Mouse (Mus musculus) hindbrain, postnatal 0 days (tissue): ENCODE data around the gene Map3k13. TPM values are rescaled to one million over a fixed set of nuclear protein-coding genes. Genes with fewer than 3 reads are reported as not detected.

Experiments
- ATAC-seq: fragments of 200-750 bp; cut with Nextera tagmentation; 2 replicates; pipeline ENCODE4 v1.8.0; 2017; ENCODE audit warnings: mild to moderate bottlenecking, moderate TSS enrichment, moderate library complexity
- DNase-seq: peaks from one replicate; pipeline ENCODE4 v3.0.0-alpha.2; 2015; ENCODE audit warnings: low spot score
- H3K27ac ChIP-seq: fragments of 300-500 bp; sonication (generic); 2 replicates; pipeline ENCODE4 v1.5.1; 2014; ENCODE audit warnings: mild to moderate bottlenecking
- H3K27me3 ChIP-seq: fragments of 300-500 bp; sonication (generic); 2 replicates; pipeline ENCODE4 v1.6.1; 2014; ENCODE audit warnings: low read length, mixed read lengths; ENCODE audit not compliant: insufficient read depth
- H3K36me3 ChIP-seq: fragments of 300-500 bp; sonication (generic); 2 replicates; pipeline ENCODE4 v1.6.1; 2014; ENCODE audit warnings: low read length, mixed read lengths; ENCODE audit not compliant: insufficient read depth
- H3K4me1 ChIP-seq: fragments of 300-500 bp; sonication (generic); 2 replicates; pipeline ENCODE4 v1.6.1; 2014; ENCODE audit warnings: antibody characterized with exemption, low read length, mixed read lengths; ENCODE audit not compliant: insufficient read depth
- H3K4me2 ChIP-seq: fragments of 300-500 bp; sonication (generic); 2 replicates; pipeline ENCODE4 v1.6.1; 2014; ENCODE audit warnings: low read depth, mild to moderate bottlenecking, low read length, moderate library complexity, mixed read lengths
- H3K4me3 ChIP-seq: fragments of 300-500 bp; sonication (generic); 2 replicates; pipeline ENCODE4 v1.5.1; 2014; ENCODE audit warnings: low read length
- H3K9ac ChIP-seq: fragments of 300-500 bp; sonication (generic); replicated peaks from 2 replicates; pipeline ENCODE4 v1.6.1; 2014; ENCODE audit warnings: mild to moderate bottlenecking, low read length, moderate library complexity, mixed read lengths
- H3K9me3 ChIP-seq: fragments of 300-500 bp; sonication (generic); 2 replicates; pipeline ENCODE4 v1.6.1; 2016; ENCODE audit warnings: low read length, mixed read lengths
- CTCF ChIP-seq: IDR thresholded peaks from 2 replicates; pipeline ENCODE4 v1.5.1; 2016; ENCODE audit warnings: antibody characterized with exemption, control low read depth, low read depth
- WGBS: fragments of 180-500 bp; shearing (Covaris S2); extraction: QIAGEN DNeasy Blood & Tissue Kit; methylation state at CpG from one replicate; pipeline ENCODE4 v1.1.7; 2014; 5-methylcytosine and 5-hydroxymethylcytosine counted together
- polyA plus RNA-seq: library from polyadenylated mRNA; unstranded; fragments of >200 nt; fragmentation: Nextera tagmentation; extraction: Ambion mirVana; gene quantifications from 2 replicates; pipeline ENCODE4 v1.2.1, GENCODE M21; 2015
- total RNA-seq: library from RNA; depleted of rRNA; stranded (reverse); fragments of >200 nt; gene quantifications from 2 replicates; pipeline ENCODE4 v1.2.3, GENCODE M21; 2014

Map3k13 gene
- total and polyA plus RNA-seq, 2 experiments from 2014 or later, result 4.5 to 12.9 TPM

DNA sequence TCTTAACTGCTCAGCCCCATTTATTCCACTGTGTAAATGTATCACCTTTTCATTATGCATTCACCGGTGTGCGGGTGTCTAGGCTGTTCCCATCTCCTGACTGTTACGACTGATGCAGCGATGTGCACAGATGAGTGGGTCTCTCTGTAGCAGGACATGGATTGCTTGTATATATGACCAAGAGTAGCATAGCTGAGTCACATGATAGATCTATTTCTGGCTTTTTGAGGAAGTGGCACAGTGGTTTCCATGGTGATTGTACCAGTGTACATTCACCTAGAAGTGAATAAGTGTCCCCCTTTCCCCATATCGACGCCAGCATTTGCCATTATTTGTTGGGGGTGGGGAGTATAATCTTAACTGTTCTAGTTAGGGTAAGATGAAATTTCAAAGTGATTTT lies 119.2 kb downstream of the Map3k13 start:
- TF ChIP-seq CTCF, result no peak
- Histone ChIP-seq H3K4me2 (no peak overlapping the region), H3K27me3 (no peaks in the 10 kb centered on the region), H3K4me3 (no peak overlapping the region), H3K9me3 (no peaks in the 10 kb centered on the region), H3K9ac (no peak overlapping the region), H3K36me3 (peaks cover 15% of the 10 kb centered on the region; the same call in 1 of the 2 replicates), H3K27ac (no peak overlapping the region), H3K4me1 (no peaks in the 10 kb centered on the region)
- ATAC-seq (0 out of 2 replicates have a peak, but pooled peaks have one; percentile 35), DNase-seq (peak; percentile 17)
- WGBS, result 85% methylated on average over 6 of the region's 6 CpGs

DNA sequence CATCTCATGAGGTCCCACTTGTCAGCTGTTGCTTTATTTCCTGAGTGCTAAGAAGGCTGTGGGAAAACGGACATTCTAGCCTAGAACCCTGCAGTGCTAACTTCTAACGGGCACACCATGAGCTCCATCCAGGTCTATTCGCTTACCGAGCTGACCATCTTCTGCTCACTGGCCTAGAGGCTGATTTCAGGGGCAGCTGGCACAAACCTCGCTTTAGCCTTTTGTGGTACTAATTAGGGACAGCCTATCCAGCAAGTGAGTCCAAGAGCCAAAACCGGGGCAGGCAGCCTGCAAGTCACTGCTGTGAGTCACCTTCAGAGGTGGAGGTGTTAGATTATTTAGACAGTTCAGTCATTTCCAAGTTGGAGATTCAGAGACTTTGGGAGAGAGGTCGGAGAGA lies 122.5 kb downstream of the Map3k13 start:
- no peaks in the 10 kb centered on the region for H3K27me3 ChIP-seq
- WGBS, result 66% methylated on average over 7 of the region's 7 CpGs
- H3K9me3 ChIP-seq, result no peaks in the 10 kb centered on the region
- TF ChIP-seq CTCF, result no peak
- no peak overlapping the region for H3K9ac ChIP-seq
- H3K36me3 ChIP-seq, result peaks cover 22% of the 10 kb centered on the region; the same call in 1 of the 2 replicates
- no peak overlapping the region for H3K4me2 ChIP-seq
- ATAC-seq, result no peak
- H3K4me3 ChIP-seq, result no peak overlapping the region
- no peak overlapping the region for H3K27ac ChIP-seq
- H3K4me1 ChIP-seq, result no peaks in the 10 kb centered on the region
- DNase-seq, result no peak

DNA sequence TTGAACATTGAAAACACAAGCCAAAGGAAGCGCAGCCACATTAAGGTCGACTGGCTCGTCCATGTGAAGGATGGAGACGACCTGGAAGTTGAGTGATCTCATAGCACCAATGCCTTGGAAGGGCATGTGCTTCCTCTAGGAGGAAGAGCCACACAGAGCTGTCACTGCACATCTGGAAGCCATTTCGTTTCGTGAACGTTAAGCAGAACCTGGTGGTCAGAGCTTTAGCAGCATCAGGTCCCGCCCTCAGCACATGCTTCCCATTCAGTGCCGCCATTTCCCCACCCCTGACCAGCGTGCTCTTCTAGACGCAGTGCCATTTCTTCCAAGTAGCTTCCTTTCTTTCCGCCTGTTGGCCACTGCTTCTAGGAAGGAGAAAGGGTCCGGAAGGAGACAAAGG lies 134.3 kb downstream of the Map3k13 start:
- Histone ChIP-seq H3K27ac (no peak overlapping the region), H3K9ac (no peak overlapping the region), H3K4me2 (no peak overlapping the region), H3K4me3 (no peak overlapping the region), H3K27me3 (no peaks in the 10 kb centered on the region), H3K36me3 (peaks cover 35% of the 10 kb centered on the region), H3K4me1 (no peaks in the 10 kb centered on the region), H3K9me3 (no peaks in the 10 kb centered on the region; the same call in 1 of the 2 replicates)
- DNase-seq, result no peak
- no peak for ATAC-seq
- WGBS, result 85% methylated on average over 13 of the region's 13 CpGs
- no peak for TF ChIP-seq CTCF

DNA sequence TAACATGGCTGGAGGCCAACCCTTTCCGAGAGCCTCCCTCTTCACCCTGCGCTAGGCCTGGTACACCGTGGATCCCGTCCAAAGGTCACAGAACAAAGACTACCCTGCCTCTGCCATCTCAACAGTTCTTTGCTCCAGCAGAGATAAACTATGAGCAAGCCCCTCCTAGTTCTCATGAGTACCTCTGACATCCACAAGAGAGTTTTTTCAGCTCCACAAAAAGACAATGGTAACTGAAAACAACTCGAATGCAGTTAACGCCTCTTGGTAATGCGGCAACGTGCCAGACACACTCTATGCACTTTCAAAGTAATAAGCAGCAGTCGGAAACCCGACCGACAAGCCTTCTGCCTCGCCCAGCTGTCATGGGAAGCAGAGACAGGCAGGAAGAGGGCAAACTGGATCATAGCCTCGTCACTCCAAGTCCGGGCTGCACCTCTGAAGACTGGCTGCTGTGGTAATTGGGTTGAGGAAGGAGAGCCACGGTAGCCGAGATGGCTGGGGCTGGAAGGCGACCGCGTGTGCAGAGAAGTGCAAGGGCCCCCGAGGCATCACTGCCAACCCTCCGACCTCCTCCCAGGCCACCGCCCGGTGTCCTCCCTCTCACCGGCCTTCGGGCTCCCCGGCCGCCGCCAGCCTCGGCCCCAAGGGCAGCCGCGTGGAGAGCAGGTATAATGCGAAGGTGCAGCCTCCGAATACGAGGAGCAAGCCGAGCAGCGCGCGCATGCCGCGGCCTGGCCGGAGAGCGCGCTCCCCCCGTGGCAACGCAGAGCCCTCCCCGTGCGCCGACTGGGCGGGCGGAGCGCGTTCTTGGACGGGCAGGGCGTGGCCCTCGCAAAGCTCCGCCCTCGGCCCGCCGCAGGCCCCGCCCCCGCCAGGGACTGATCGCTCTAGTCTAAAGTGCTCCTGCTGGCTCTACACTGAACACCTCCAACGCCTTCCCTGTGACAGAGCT lies 152.9 kb downstream of the Map3k13 start, which contains the start of gene Tmem41a:
Gene Tmem41a (minus strand): TSS at position 792 of the 955 bp plus-strand sequence.
- 0 out of 2 replicates have a peak, but pooled peaks cover 8% of the 10 kb centered on the region for H3K4me1 ChIP-seq
- peak within 1 kb of the TSS; percentile 73 for H3K4me3 ChIP-seq
- peak within 1 kb of the TSS; percentile 85 for H3K27ac ChIP-seq
- peak; percentile 32 for TF ChIP-seq CTCF
- ATAC-seq (peak; percentile 97), DNase-seq (peak; percentile 92)
- H3K36me3 ChIP-seq, result no peaks in the 10 kb centered on the region
- under 1% methylated on average over 63 of the region's 63 CpGs for WGBS
- no peaks in the 10 kb centered on the region for H3K27me3 ChIP-seq
- H3K9ac ChIP-seq, result peak within 1 kb of the TSS; percentile 68
- H3K4me2 ChIP-seq, result peak within 1 kb of the TSS; percentile 71
- no peaks in the 10 kb centered on the region for H3K9me3 ChIP-seq

DNA sequence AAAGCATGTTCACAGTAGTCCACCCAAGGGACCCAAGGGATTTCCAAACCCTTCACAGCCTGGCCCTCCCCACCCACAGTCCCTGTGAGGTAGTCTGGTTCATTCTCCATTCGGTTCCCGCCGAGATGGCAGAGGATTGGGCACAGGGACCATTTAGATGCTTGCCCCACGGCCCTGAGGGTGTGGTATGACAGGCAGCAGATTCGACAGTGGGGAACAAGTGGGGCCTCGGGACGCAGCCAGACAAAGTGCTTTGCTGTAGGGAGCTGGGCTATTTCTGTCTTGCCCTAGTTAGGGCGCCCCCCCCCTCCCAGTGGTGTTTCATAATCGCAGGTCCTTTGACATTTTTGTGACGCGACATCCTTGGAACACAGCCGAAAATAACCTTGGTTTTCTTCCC lies 161.4 kb downstream of the Map3k13 start:
- Histone ChIP-seq H3K9me3 (no peaks in the 10 kb centered on the region), H3K4me3 (no peak overlapping the region), H3K36me3 (no peaks in the 10 kb centered on the region), H3K4me1 (no peaks in the 10 kb centered on the region), H3K27ac (no peak overlapping the region), H3K27me3 (no peaks in the 10 kb centered on the region), H3K9ac (no peak overlapping the region), H3K4me2 (no peak overlapping the region)
- TF ChIP-seq CTCF, result no peak
- 80% methylated on average over 12 of the region's 12 CpGs for WGBS
- no peak for ATAC-seq
- DNase-seq, result no peak

DNA sequence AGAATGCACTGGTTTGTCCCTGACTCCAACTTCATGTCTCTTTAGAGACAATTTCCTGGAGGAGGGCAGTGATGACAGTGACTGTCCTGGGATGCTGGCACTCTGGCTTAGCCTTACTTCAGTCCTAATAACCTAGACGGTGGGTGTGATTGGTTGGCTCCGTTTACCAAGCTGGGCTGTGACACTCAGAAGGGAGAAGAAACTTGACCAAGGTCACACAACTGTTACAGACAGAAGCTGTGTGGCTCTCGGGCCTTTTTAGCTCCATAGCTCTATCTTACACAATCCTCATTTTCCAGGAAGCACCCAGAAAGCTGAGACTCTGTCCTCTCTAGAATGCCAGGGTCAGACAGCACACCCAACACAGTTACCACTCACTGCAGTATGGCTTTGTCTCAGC lies 171.4 kb downstream of the Map3k13 start:
- Histone ChIP-seq H3K9me3 (no peaks in the 10 kb centered on the region), H3K4me3 (no peak overlapping the region), H3K27ac (no peak overlapping the region), H3K4me2 (no peak overlapping the region), H3K9ac (no peak overlapping the region), H3K36me3 (no peaks in the 10 kb centered on the region), H3K4me1 (no peaks in the 10 kb centered on the region), H3K27me3 (no peaks in the 10 kb centered on the region)
- 88% methylated on average over 3 of the region's 3 CpGs for WGBS
- no peak for TF ChIP-seq CTCF
- DNase-seq, result no peak
- ATAC-seq, result no peak

DNA sequence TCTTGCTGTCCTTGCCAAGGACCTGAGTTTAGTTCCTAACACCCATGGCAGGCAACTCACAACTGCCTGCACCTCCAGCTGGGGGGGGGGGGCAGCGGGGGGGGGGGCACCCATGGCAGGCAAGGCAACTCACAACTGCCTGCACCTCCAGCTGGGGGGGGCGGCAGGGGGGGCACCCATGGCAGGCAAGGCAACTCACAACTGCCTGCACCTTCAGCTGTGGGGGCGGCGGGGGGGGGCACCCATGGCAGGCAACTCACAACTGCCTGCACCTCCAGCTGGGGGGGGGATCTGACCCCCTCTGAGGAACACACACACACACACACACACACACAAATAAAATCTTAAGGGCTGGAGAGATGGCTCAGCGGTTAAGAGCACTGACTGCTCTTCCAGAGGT lies 175.7 kb downstream of the Map3k13 start:
- Histone ChIP-seq H3K4me1 (no peaks in the 10 kb centered on the region), H3K9ac (no peak overlapping the region), H3K9me3 (no peaks in the 10 kb centered on the region), H3K4me2 (no peak overlapping the region), H3K27me3 (no peaks in the 10 kb centered on the region), H3K36me3 (no peaks in the 10 kb centered on the region), H3K27ac (no peak overlapping the region), H3K4me3 (no peak overlapping the region)
- no peak for DNase-seq
- 79% methylated on average over 5 of the region's 5 CpGs for WGBS
- peak; percentile 24; the same call in 1 of the 2 replicates for ATAC-seq
- no peak for TF ChIP-seq CTCF
